Mouse (Mus musculus) lung, embryonic 16.5 days (tissue): Measurements from ENCODE around the gene Oscar. TPM values are rescaled to one million over a fixed set of nuclear protein-coding genes. Genes with fewer than 3 reads are reported as not detected.

Source experiments
- ATAC-seq: fragments of 200-750 bp; cut with Nextera tagmentation; 2 replicates; pipeline ENCODE4 v1.8.0; 2017; ENCODE audit warnings: low read depth, mild to moderate bottlenecking, moderate library complexity
- H3K27ac ChIP-seq: fragments of 300-500 bp; sonication (generic); 2 replicates; pipeline ENCODE4 v1.5.1; 2014; ENCODE audit warnings: mild to moderate bottlenecking, control low read depth, low read length
- H3K27me3 ChIP-seq: fragments of 300-500 bp; sonication (generic); 2 replicates; pipeline ENCODE4 v1.6.1; 2014; ENCODE audit warnings: low read depth, low read length, mixed read lengths; ENCODE audit not compliant: control insufficient read depth, insufficient read depth
- H3K36me3 ChIP-seq: fragments of 300-500 bp; sonication (generic); 2 replicates; pipeline ENCODE4 v1.6.1; 2014; ENCODE audit warnings: low read length; ENCODE audit not compliant: control insufficient read depth, insufficient read depth
- H3K4me1 ChIP-seq: fragments of 300-500 bp; sonication (generic); replicated peaks from 2 replicates; pipeline ENCODE4 v1.6.1; 2014; ENCODE audit warnings: low read length, mixed read lengths; ENCODE audit not compliant: control insufficient read depth, insufficient read depth
- H3K4me2 ChIP-seq: fragments of 300-500 bp; sonication (generic); 2 replicates; pipeline ENCODE4 v1.6.1; 2014; ENCODE audit warnings: low read depth, low read length, control low read depth
- H3K4me3 ChIP-seq: fragments of 300-500 bp; sonication (generic); 2 replicates; pipeline ENCODE4 v1.5.1; 2014; ENCODE audit warnings: mild to moderate bottlenecking, low read length, control low read depth
- H3K9ac ChIP-seq: fragments of 300-500 bp; sonication (generic); 2 replicates; pipeline ENCODE4 v1.6.1; 2014; ENCODE audit warnings: low read length, control low read depth
- H3K9me3 ChIP-seq: fragments of 300-500 bp; sonication (generic); 2 replicates; pipeline ENCODE4 v1.6.1; 2016; ENCODE audit warnings: low read length; ENCODE audit not compliant: control insufficient read depth
- WGBS: fragments of 180-500 bp; shearing (Covaris S2); extraction: QIAGEN DNeasy Blood & Tissue Kit; methylation state at CpG from one replicate; pipeline ENCODE4 v1.1.7; 2014; 5-methylcytosine and 5-hydroxymethylcytosine counted together
- polyA plus RNA-seq: library from polyadenylated mRNA; unstranded; fragments of >200 nt; fragmentation: Nextera tagmentation; extraction: Ambion mirVana; gene quantifications from 2 replicates; pipeline ENCODE4 v1.2.1, GENCODE M21; 2015

Gene Oscar
- 0.40 TPM in 1 of 2 replicates, not detected in the other for polyA plus RNA-seq

GRCm38 (mm10) chr7:3616057-3616388, at the start of gene Oscar:
Gene Oscar, minus strand, starts transcription at chr7:3616157.
- no peak for ATAC-seq
- Histone ChIP-seq H3K4me2 (peak within 1 kb of the TSS; percentile 31), H3K9me3 (no peaks in the 10 kb centered on the region), H3K27me3 (no peaks in the 10 kb centered on the region), H3K27ac (no peak within 1 kb of the TSS), H3K36me3 (peaks cover 14% of the 10 kb centered on the region), H3K4me1 (peaks cover 5% of the 10 kb centered on the region), H3K4me3 (peak within 1 kb of the TSS; percentile 77), H3K9ac (no peak within 1 kb of the TSS)
- WGBS: 78% methylated on average over 4 of the region's 4 CpGs

DNA sequence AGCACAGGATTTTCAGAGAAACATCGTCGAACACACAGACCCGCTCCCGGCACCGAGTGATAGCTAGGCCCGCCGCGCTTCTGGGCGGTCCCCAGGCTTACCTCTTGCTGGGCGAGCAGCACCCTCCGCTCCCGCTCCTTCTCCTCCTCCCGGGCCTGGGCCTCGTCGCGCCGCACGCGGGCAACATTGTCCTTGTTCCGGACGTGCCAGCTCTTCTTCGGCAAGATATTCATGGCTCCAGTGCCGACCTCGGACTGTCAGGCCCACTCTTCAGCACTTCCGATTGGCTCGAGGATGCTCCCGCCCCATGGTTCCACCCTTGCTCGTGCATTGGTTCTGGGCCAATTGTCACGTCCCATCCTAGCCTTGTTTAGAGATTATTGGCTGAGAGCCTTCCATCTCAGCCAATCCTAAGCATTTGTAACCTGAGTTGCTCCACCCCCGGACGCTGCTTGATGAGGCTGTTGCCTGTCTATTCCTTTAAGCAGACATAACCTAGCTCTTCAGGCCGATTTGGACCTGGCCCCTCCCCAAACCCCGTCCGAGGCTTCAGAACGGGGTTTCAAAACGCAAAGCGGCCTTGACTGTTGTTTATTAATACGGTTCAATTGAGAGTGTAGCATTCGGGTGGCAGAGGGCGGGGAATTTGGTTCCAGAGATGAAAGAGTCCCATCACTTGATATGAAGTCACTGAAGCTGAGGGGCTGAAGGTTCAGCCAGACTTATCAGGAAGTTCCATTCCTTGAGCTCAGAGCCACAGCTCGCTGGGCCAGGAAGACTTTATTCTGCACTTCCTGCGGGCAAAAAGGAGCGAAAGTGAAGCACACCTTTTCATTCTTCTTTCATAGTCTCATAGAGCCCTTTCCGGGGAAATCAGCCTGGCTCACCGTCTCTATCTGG, 49.5 kb upstream of the Oscar start, which contains the start of gene Leng1:
TSS of gene Leng1 (minus strand) at position 626 of the 900 bp plus-strand sequence.
- peaks cover 13% of the 10 kb centered on the region for H3K36me3 ChIP-seq
- peak; percentile 98 for ATAC-seq
- peak within 1 kb of the TSS; percentile 91 for H3K27ac ChIP-seq
- H3K9me3 ChIP-seq: no peaks in the 10 kb centered on the region
- peak within 1 kb of the TSS; percentile 65 for H3K4me2 ChIP-seq
- peak within 1 kb of the TSS; percentile 78 for H3K9ac ChIP-seq
- H3K4me3 ChIP-seq: peak within 1 kb of the TSS; percentile 66
- no peaks in the 10 kb centered on the region for H3K27me3 ChIP-seq
- peaks cover 10% of the 10 kb centered on the region for H3K4me1 ChIP-seq
- 2% methylated on average over 45 of the region's 45 CpGs for WGBS

- peak overlapping the region; percentile 50 for H3K4me2 ChIP-seq
- peak; percentile 50 for ATAC-seq
- H3K9ac ChIP-seq: peak overlapping the region; percentile 78
- WGBS: 19% methylated on average over 15 of the region's 15 CpGs
- H3K36me3 ChIP-seq: peaks cover 21% of the 10 kb centered on the region
- H3K27me3 ChIP-seq: no peaks in the 10 kb centered on the region
- peak overlapping the region; percentile 76 for H3K27ac ChIP-seq
- H3K9me3 ChIP-seq: no peaks in the 10 kb centered on the region
- H3K4me3 ChIP-seq: peak overlapping the region; percentile 66
- peaks cover 10% of the 10 kb centered on the region for H3K4me1 ChIP-seq
These were observed 48.7 kb upstream of the Oscar start for GRCm38 (mm10) chr7:3664524-3665214.

GRCm38 (mm10) chr7:3658578-3658977, 42.6 kb upstream of the Oscar start:
- Histone ChIP-seq H3K9me3 (no peaks in the 10 kb centered on the region), H3K4me3 (no peak overlapping the region), H3K9ac (no peak overlapping the region), H3K4me2 (no peak overlapping the region), H3K4me1 (no peaks in the 10 kb centered on the region), H3K27ac (no peak overlapping the region), H3K27me3 (no peaks in the 10 kb centered on the region), H3K36me3 (peaks cover 75% of the 10 kb centered on the region)
- WGBS: 95% methylated on average over 14 of the region's 14 CpGs
- no peak for ATAC-seq

- no peak overlapping the region for H3K4me3 ChIP-seq
- peaks cover 84% of the 10 kb centered on the region for H3K36me3 ChIP-seq
- no peak overlapping the region for H3K27ac ChIP-seq
- H3K9ac ChIP-seq: no peak overlapping the region
- 73% methylated on average over 4 of the region's 4 CpGs for WGBS
- no peak for ATAC-seq
- no peaks in the 10 kb centered on the region for H3K4me1 ChIP-seq
- H3K9me3 ChIP-seq: no peaks in the 10 kb centered on the region
- H3K4me2 ChIP-seq: no peak overlapping the region
- H3K27me3 ChIP-seq: no peaks in the 10 kb centered on the region
These were observed 41.0 kb upstream of the Oscar start for GRCm38 (mm10) chr7:3656966-3657365.

GRCm38 (mm10) chr7:3646641-3647040, 30.7 kb upstream of the Oscar start:
- Histone ChIP-seq H3K27ac (no peak overlapping the region), H3K4me2 (peak overlapping the region; percentile 93), H3K27me3 (no peaks in the 10 kb centered on the region), H3K9me3 (no peaks in the 10 kb centered on the region), H3K9ac (peak overlapping the region; percentile 97), H3K36me3 (peaks cover 17% of the 10 kb centered on the region), H3K4me3 (peak overlapping the region; percentile 98), H3K4me1 (peaks cover 33% of the 10 kb centered on the region)
- no peak for ATAC-seq
- 50% methylated on average over 4 of the region's 4 CpGs for WGBS

- Histone ChIP-seq H3K27ac (no peak overlapping the region; the same call in none of the 2 replicates), H3K27me3 (no peaks in the 10 kb centered on the region)
These were observed 30.2 kb upstream of the Oscar start for GRCm38 (mm10) chr7:3646188-3646587.

DNA sequence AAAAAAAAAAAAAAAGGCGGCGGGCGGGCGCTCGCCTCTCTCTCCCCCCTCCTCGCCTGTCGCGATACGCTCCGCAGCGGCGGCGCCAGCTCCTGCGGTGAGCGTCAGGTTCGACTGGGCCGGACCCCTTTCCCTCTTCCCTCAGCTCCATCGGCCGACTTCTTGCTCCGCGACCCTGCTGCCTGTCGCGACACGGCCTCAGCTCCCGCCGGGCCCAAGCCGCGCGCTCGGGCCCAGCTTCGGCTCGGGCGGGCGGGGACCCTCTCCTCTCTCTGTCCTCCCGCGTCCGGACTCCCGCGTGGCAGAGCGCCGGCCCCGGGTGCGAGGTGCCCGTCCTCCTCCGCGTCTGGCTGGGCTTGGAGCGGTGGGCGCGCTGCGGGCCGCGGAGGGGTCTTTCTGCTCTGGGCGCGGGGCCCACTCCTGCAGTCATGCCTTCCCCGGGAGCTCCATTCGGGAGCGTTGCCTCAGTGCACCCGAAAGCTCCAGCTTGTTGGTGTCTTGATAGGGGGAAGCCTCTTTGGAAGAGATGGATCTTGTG, 29.6 kb upstream of the Oscar start:
- Histone ChIP-seq H3K27ac (peak overlapping the region; percentile 99), H3K4me2 (peak overlapping the region; percentile 93), H3K27me3 (no peaks in the 10 kb centered on the region), H3K36me3 (peaks cover 11% of the 10 kb centered on the region), H3K9me3 (no peaks in the 10 kb centered on the region), H3K9ac (peak overlapping the region; percentile 97), H3K4me1 (peaks cover 33% of the 10 kb centered on the region), H3K4me3 (peak overlapping the region; percentile 98)
- peak; percentile 0; the same call in 1 of the 2 replicates for ATAC-seq
- 0% methylated on average over 51 of the region's 58 CpGs for WGBS

More at GRCm38 (mm10) chr7:3646188-3646587, 30.2 kb upstream of the Oscar start:
- Histone ChIP-seq H3K4me1 (peaks cover 33% of the 10 kb centered on the region), H3K9me3 (no peaks in the 10 kb centered on the region), H3K9ac (peak overlapping the region; percentile 97), H3K4me3 (peak overlapping the region; percentile 98), H3K4me2 (peak overlapping the region; percentile 93), H3K36me3 (peaks cover 12% of the 10 kb centered on the region)
- WGBS: 6% methylated on average over 9 of the region's 9 CpGs
- ATAC-seq: no peak
